Mouse (Mus musculus) liver, adult 2 months (tissue): ENCODE data around the gene Lpin3.

Experiments used
- CTCF ChIP-seq: fragments of 200-500 bp; IDR thresholded peaks from 2 replicates; pipeline ENCODE4 v1.5.1; 2011; ENCODE audit warnings: low read depth, low read length, control low read depth
- POLR2A ChIP-seq: fragments of 200-500 bp; IDR thresholded peaks from 2 replicates; pipeline ENCODE4 v1.6.1; 2011; ENCODE audit warnings: low read length, control low read depth; ENCODE audit not compliant: insufficient read depth; ENCODE audit errors: extremely low read depth

- TF ChIP-seq CTCF (no peak), POLR2A (no peak)
Measured at GRCm38 (mm10) chr2:160886221-160886620, 5.8 kb downstream of the Lpin3 start.
